38 mouse cellular contexts compared by ENCODE assay signal in genomic region chr6:125264219-125264618, GRCm38 (mm10). TPM values are rescaled to one million over a fixed set of nuclear protein-coding genes. Genes with fewer than 3 reads are reported as not detected.
"Had no signal": no experiment of that assay in that cellular context is flagged by ENCODE, and none has a peak within 500 bp of the region (broad histone marks: within the 10 kb centered on the region; RNA-seq: fewer than 3 reads in every experiment).

No protein-coding gene starts in this region.

- H3K36me3 ChIP-seq: heart, embryonic 10.5 days; heart, embryonic 12.5 days; hindbrain, embryonic 10.5 days; hindbrain, embryonic 12.5 days; kidney, embryonic 15.5 days; limb, embryonic 10.5 days; limb, embryonic 12.5 days; liver, embryonic 13.5 days had no signal

- H3K27ac ChIP-seq: gastrocnemius, adult 2 months; heart, embryonic 10.5 days; hindbrain, embryonic 10.5 days; hindbrain, embryonic 12.5 days; hindbrain, embryonic 14.5 days; kidney, embryonic 15.5 days; kidney, postnatal 0 days; limb, embryonic 10.5 days; limb, embryonic 12.5 days; liver, embryonic 13.5 days had no signal

- H3K4me1 ChIP-seq: heart, embryonic 10.5 days; heart, embryonic 12.5 days; hindbrain, embryonic 10.5 days; hindbrain, embryonic 12.5 days; kidney, embryonic 15.5 days; limb, embryonic 10.5 days; limb, embryonic 12.5 days; liver, embryonic 13.5 days had no signal

- ATAC-seq: hindbrain, embryonic 16.5 days; intestine, embryonic 16.5 days had no signal

- DNase-seq: gastrocnemius, adult 2 months; gastrocnemius, postnatal 14 days; gastrocnemius, postnatal 36 days; heart, adult 18-20 months; heart, postnatal 10 days; heart, postnatal 4 days; kidney, adult 11 months; kidney, adult 2 months; kidney, adult 9 months; kidney, postnatal 14 days; kidney, postnatal 36 days; layer of hippocampus, adult 9-11 months; layer of hippocampus, postnatal 36 days; liver; liver, embryonic 13.5 days had no signal

- H3K4me3 ChIP-seq: gastrocnemius, adult 2 months; heart, embryonic 10.5 days; heart, embryonic 12.5 days; hindbrain, embryonic 10.5 days; hindbrain, embryonic 12.5 days; kidney, embryonic 15.5 days; limb, embryonic 10.5 days; limb, embryonic 12.5 days; liver, embryonic 13.5 days had no signal

- H3K27me3 ChIP-seq: hindbrain, embryonic 12.5 days; kidney, embryonic 15.5 days; limb, embryonic 12.5 days; liver, embryonic 13.5 days had no signal

RNA-seq across cellular contexts. Expression of gene Tuba3a, which starts 21.6 kb away (rescaled TPM):
- total RNA-seq: gastrocnemius, adult 2 months; gastrocnemius, postnatal 14 days; gastrocnemius, postnatal 36 days; heart, adult 18-20 months; heart, adult 8-10 months; heart, postnatal 10 days; heart, postnatal 25 days; heart, postnatal 4 days; layer of hippocampus, adult 18-20 months; layer of hippocampus, postnatal 14 days; layer of hippocampus, postnatal 36 days; left cerebral cortex, adult 18-20 months; left cerebral cortex, postnatal 14 days; left cerebral cortex, postnatal 36 days had no signal
- polyA plus RNA-seq: frontal cortex, adult 2 months; heart, embryonic 12.5 days; heart, embryonic 14.5 days; heart, embryonic 16.5 days; hindbrain, embryonic 10.5 days; hindbrain, embryonic 12.5 days; hindbrain, embryonic 14.5 days; liver, embryonic 11.5 days; liver, embryonic 13.5 days had no signal

RNA-seq across cellular contexts. Expression of gene Cd27, which starts 27.4 kb away (rescaled TPM):
- total RNA-seq: layer of hippocampus, adult 18-20 months; layer of hippocampus, adult 8-10 months; layer of hippocampus, postnatal 14 days; layer of hippocampus, postnatal 36 days; left cerebral cortex, adult 18-20 months; left cerebral cortex, postnatal 14 days; left cerebral cortex, postnatal 36 days had no signal
